Mouse (Mus musculus): ENCODE measurements around the gene Ezr. TPM values are rescaled to one million over a fixed set of nuclear protein-coding genes. Genes with fewer than 3 reads are reported as not detected.
A peak's percentile ranks its signal among the peaks of the same experiment; 100 is the strongest.

Gene Ezr
- polyA plus RNA-seq, 1 experiment = 84.0 TPM

DNA sequence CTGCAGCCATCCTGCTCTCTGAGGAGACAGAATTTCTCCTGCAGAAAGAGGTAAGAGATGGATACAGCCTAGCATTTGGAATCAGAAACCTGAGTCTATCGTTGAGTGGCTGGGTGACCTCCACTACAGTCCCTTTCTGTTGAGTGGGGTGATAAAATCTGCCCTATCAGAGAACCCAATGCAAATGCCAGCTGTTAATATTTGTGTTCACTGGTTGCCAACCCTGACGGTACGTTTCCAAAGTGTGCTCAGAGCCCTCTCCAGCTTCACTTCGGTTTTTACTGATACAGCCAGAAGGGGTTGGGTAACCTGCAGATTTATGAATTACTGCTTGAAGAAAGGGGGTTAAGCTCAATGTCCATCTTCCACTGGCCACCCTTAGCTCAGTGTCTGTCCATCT lies 14.9 kb upstream of the Ezr start:
- H3K4me3 ChIP-seq (replicated peaks; ENCODE audit: extremely low read depth, low read depth, low read length) = no peak overlapping the region
- WGBS = 55% methylated on average over 4 of the region's 4 CpGs
- no peak for TF ChIP-seq POLR2A (IDR thresholded peaks at IDR 0.05; ENCODE audit: borderline replicate concordance, extremely low read depth, low read depth, low read length)
- TF ChIP-seq CTCF (IDR thresholded peaks at IDR 0.05; ENCODE audit: insufficient read depth, low read length) = no peak
- H3K4me1 ChIP-seq (ENCODE audit: control insufficient read depth, insufficient read depth, low read length) = peaks cover 2% of the 10 kb centered on the region; the same call in 1 of the 2 replicates
- DNase-seq = no peak

DNA sequence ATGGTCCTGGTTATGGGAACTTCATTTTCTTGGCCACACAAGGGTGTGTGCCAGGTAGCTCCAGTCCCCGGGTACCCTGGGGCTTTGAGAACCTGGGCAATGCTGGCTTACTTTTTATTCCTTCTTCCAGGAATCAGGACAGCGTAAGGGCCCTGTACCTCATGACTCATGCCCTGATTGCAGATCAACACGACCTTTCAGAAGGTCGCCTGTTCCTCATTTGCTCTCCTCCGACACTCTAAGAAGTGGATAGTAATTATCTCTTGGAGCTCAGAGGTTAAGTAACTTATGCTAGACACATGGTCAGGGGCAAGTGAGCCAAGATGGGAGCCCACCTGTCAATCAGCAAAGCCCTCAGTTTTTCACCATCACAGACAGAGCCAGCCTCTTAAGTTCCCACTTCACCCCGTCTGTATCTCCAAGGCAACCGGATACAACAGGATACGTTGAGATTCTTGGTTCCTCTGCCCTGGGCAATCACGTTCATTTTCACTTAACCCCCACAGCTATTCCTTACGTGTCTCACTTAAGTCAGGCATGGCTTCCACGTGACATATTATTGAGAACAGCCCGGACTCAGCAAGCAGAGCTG lies 11.7 kb upstream of the Ezr start:
- no peak for TF ChIP-seq CTCF (IDR thresholded peaks at IDR 0.05; ENCODE audit: insufficient read depth, low read length)
- no peak for TF ChIP-seq POLR2A (IDR thresholded peaks at IDR 0.05; ENCODE audit: borderline replicate concordance, extremely low read depth, low read depth, low read length)
- DNase-seq = no peak
- WGBS = 45% methylated on average over 12 of the region's 12 CpGs
- H3K4me1 ChIP-seq (ENCODE audit: control insufficient read depth, insufficient read depth, low read length) = peaks cover 2% of the 10 kb centered on the region; the same call in 1 of the 2 replicates
- no peak overlapping the region for H3K4me3 ChIP-seq (replicated peaks; ENCODE audit: extremely low read depth, low read depth, low read length)

GRCm38 (mm10) chr17:6789581-6790118 lies 7.1 kb upstream of the Ezr start:
- TF ChIP-seq POLR2A (IDR thresholded peaks at IDR 0.05; ENCODE audit: borderline replicate concordance, extremely low read depth, low read depth, low read length) (no peak), CTCF (IDR thresholded peaks at IDR 0.05; ENCODE audit: insufficient read depth, low read length) (no peak)
- DNase-seq = no peak
- 0 out of 2 replicates have a peak, but pooled peaks cover under 1% of the 10 kb centered on the region for H3K4me1 ChIP-seq (ENCODE audit: control insufficient read depth, insufficient read depth, low read length)
- no peak overlapping the region for H3K4me3 ChIP-seq (replicated peaks; ENCODE audit: extremely low read depth, low read depth, low read length)
- WGBS = 72% methylated on average over 9 of the region's 9 CpGs

DNA sequence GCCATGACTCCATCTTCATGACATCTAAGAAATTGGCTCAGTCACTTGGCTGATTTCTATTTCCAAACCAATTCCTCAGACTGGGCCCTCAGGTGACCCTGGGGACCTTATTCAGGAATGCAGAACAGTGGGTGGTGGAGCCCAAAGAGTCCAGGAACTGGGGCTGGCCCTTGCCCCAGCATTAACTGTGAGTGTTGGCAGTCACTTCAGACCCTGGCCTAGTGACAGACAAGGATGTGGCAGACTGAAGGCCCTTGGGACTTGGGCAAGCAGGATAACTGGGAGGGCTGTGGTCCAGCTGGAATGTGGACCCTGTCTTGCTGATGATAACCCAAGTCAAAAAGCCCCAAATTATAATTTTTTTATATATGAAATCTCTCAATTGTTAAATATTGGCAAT lies 6.5 kb upstream of the Ezr start:
- Histone ChIP-seq H3K4me3 (replicated peaks; ENCODE audit: extremely low read depth, low read depth, low read length) (no peak overlapping the region), H3K4me1 (ENCODE audit: control insufficient read depth, insufficient read depth, low read length) (no peaks in the 10 kb centered on the region)
- DNase-seq = no peak
- TF ChIP-seq CTCF (IDR thresholded peaks at IDR 0.05; ENCODE audit: insufficient read depth, low read length) = no peak
- TF ChIP-seq POLR2A (IDR thresholded peaks at IDR 0.05; ENCODE audit: borderline replicate concordance, extremely low read depth, low read depth, low read length) = no peak

DNA sequence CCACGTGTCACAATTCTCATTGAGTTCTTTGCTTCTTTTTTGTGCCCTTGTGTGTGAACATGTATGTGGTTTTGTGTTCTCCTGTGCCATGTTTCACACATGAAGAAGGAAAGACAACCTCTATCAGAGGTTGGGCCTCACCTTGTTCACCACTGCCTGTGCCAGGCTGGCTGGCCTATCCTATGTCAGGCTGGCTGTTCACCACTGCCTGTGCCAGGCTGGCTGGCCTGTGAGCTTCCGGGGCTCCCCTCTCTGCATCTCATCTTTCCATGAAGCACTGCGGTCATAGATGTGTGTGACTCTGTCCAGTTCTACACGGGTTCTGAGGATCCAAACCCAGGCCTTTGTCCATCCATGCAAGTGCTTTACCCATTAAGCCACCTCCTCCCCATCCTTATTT lies 4.7 kb upstream of the Ezr start:
- WGBS = 88% methylated on average over 4 of the region's 4 CpGs
- no peak overlapping the region for H3K4me3 ChIP-seq (replicated peaks; ENCODE audit: extremely low read depth, low read depth, low read length)
- H3K4me1 ChIP-seq (ENCODE audit: control insufficient read depth, insufficient read depth, low read length) = no peaks in the 10 kb centered on the region
- TF ChIP-seq CTCF (IDR thresholded peaks at IDR 0.05; ENCODE audit: insufficient read depth, low read length) (no peak), POLR2A (IDR thresholded peaks at IDR 0.05; ENCODE audit: borderline replicate concordance, extremely low read depth, low read depth, low read length) (no peak)
- DNase-seq = no peak

- H3K4me3 ChIP-seq (replicated peaks; ENCODE audit: extremely low read depth, low read depth, low read length) = no peak overlapping the region
- no peak for DNase-seq
- no peak for TF ChIP-seq CTCF (IDR thresholded peaks at IDR 0.05; ENCODE audit: insufficient read depth, low read length)
- TF ChIP-seq POLR2A (IDR thresholded peaks at IDR 0.05; ENCODE audit: borderline replicate concordance, extremely low read depth, low read depth, low read length) = no peak
- H3K4me1 ChIP-seq (ENCODE audit: control insufficient read depth, insufficient read depth, low read length) = peaks cover 11% of the 10 kb centered on the region
- WGBS = 53% methylated on average over 10 of the region's 10 CpGs
Measured at GRCm38 (mm10) chr17:6783756-6784357, 1.3 kb upstream of the Ezr start.

GRCm38 (mm10) chr17:6783006-6783661 lies 550 bp upstream of the Ezr start:
- DNase-seq = peak; percentile 64
- H3K4me3 ChIP-seq (replicated peaks; ENCODE audit: extremely low read depth, low read depth, low read length) = peak overlapping the region; percentile 94
- WGBS = under 1% methylated on average over 58 of the region's 58 CpGs
- no peak for TF ChIP-seq CTCF (IDR thresholded peaks at IDR 0.05; ENCODE audit: insufficient read depth, low read length)
- no peak for TF ChIP-seq POLR2A (IDR thresholded peaks at IDR 0.05; ENCODE audit: borderline replicate concordance, extremely low read depth, low read depth, low read length)
- peaks cover 11% of the 10 kb centered on the region for H3K4me1 ChIP-seq (ENCODE audit: control insufficient read depth, insufficient read depth, low read length)

- no peak for DNase-seq
- TF ChIP-seq POLR2A (IDR thresholded peaks at IDR 0.05; ENCODE audit: borderline replicate concordance, extremely low read depth, low read depth, low read length) (no peak; the same call in 1 of the 2 replicates), CTCF (IDR thresholded peaks at IDR 0.05; ENCODE audit: insufficient read depth, low read length) (no peak)
- under 1% methylated on average over 21 of the region's 21 CpGs for WGBS
- peak overlapping the region; percentile 94 for H3K4me3 ChIP-seq (replicated peaks; ENCODE audit: extremely low read depth, low read depth, low read length)
- H3K4me1 ChIP-seq (ENCODE audit: control insufficient read depth, insufficient read depth, low read length) = peaks cover 15% of the 10 kb centered on the region
Measured at GRCm38 (mm10) chr17:6782033-6782526, 504 bp downstream of the Ezr start.

DNA sequence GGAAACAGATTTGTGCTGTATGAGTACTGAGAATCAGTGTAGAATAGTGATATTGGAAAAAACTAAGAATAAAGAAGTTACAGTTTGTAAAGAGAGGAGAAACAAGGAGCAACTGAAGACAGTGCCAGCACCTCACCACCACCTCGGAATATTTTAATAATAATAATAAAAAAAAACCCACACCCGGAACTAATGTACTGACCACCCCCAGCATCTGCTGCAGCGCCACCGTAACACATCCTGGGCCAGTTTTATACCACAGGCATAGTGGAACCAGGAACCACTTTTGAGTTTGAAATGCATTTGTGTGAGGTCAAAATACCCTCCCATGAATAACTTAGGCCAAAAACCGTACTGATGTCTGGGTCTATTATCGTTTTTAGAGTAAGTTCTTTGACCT lies 1.3 kb downstream of the Ezr start:
- 39% methylated on average over 6 of the region's 6 CpGs for WGBS
- H3K4me3 ChIP-seq (replicated peaks; ENCODE audit: extremely low read depth, low read depth, low read length) = peak overlapping the region; percentile 58

More for the DNA sequence above, 1.3 kb downstream of the Ezr start:
- no peak for DNase-seq
- no peak for TF ChIP-seq POLR2A (IDR thresholded peaks at IDR 0.05; ENCODE audit: borderline replicate concordance, extremely low read depth, low read depth, low read length)
- TF ChIP-seq CTCF (IDR thresholded peaks at IDR 0.05; ENCODE audit: insufficient read depth, low read length) = no peak
- H3K4me1 ChIP-seq (ENCODE audit: control insufficient read depth, insufficient read depth, low read length) = peaks cover 18% of the 10 kb centered on the region

All from lung, adult 2 months (tissue).